Mouse (Mus musculus) spleen, adult 2 months (tissue): ENCODE results near the gene Hist2h2ac.
A peak's percentile ranks its signal among the peaks of the same experiment; 100 is the strongest.
"Not testable (repeated sequence)": the region's sequence is repeated elsewhere in the genome, so short reads cannot be mapped to it uniquely, and the experiment has no call there.

Source experiments
- CTCF ChIP-seq: fragments of 200-500 bp; IDR thresholded peaks from 2 replicates; pipeline ENCODE4 v1.5.1; 2011; ENCODE audit warnings: mild to moderate bottlenecking, inconsistent platforms; ENCODE audit not compliant: insufficient read depth, insufficient read length, insufficient replicate concordance; ENCODE audit errors: extremely low read depth
- POLR2A ChIP-seq: fragments of 200-500 bp; IDR thresholded peaks from 2 replicates; pipeline ENCODE4 v1.6.1; 2011; ENCODE audit warnings: low read depth, low read length, inconsistent platforms

GRCm38 (mm10) chr3:96245003-96245886 is 24.6 kb upstream of the Hist2h2ac start, which contains the start of gene Hist2h2aa1:
- TF ChIP-seq CTCF = not testable (repeated sequence)
- peak; percentile 77 for TF ChIP-seq POLR2A
